Mouse (Mus musculus) G1E (cell line): ENCODE data around the gene Dhx34. TPM values are rescaled to one million over a fixed set of nuclear protein-coding genes. Genes with fewer than 3 reads are reported as not detected.

Experiments used
- ATAC-seq: 2 replicates; pipeline ENCODE4 v1.8.0; 2016; ENCODE audit warnings: mild to moderate bottlenecking; ENCODE audit not compliant: insufficient number of reproducible peaks, poor library complexity, low FRiP score, severe bottlenecking; ENCODE audit errors: extremely low read depth
- DNase-seq: peaks from one replicate; pipeline ENCODE4 v3.0.0; 2012; ENCODE audit warnings: low spot score
- H3K27me3 ChIP-seq: 2 replicates; pipeline ENCODE4 v1.6.1; 2012; ENCODE audit warnings: mild to moderate bottlenecking, low read length, inconsistent platforms; ENCODE audit not compliant: insufficient read depth
- H3K36me3 ChIP-seq: replicated peaks from 2 replicates; pipeline ENCODE3; 2012; ENCODE audit warnings: mild to moderate bottlenecking, inconsistent platforms
- H3K4me1 ChIP-seq: 2 replicates; pipeline ENCODE4 v1.6.1; 2012; ENCODE audit warnings: low read depth, low read length, inconsistent platforms, mixed read lengths; ENCODE audit not compliant: insufficient read depth
- H3K4me3 ChIP-seq: 2 replicates; pipeline ENCODE4 v1.5.1; 2012; ENCODE audit warnings: low read depth, mild to moderate bottlenecking, inconsistent platforms, low read length, moderate library complexity, mixed read lengths
- H3K9me3 ChIP-seq: replicated peaks from 2 replicates; pipeline ENCODE4 v1.6.1; 2012; ENCODE audit warnings: inconsistent platforms
- CTCF ChIP-seq: IDR thresholded peaks from 2 replicates; pipeline ENCODE4 v1.5.1; 2012; ENCODE audit warnings: low read depth, low read length, inconsistent platforms, mixed read lengths
- GATA1 ChIP-seq: IDR thresholded peaks from 2 replicates; pipeline ENCODE4 v1.6.1; 2012; ENCODE audit warnings: borderline replicate concordance, low read length, inconsistent platforms, mixed read lengths
- GATA2 ChIP-seq: IDR thresholded peaks from 2 replicates; pipeline ENCODE4 v1.6.1; 2012; ENCODE audit warnings: low read depth, low read length, inconsistent platforms, borderline replicate concordance
- POLR2AphosphoS5 ChIP-seq: IDR thresholded peaks from 2 replicates; pipeline ENCODE4 v1.6.1; 2012; ENCODE audit warnings: low read depth, low read length, inconsistent platforms; ENCODE audit not compliant: insufficient replicate concordance
- TAL1 ChIP-seq: conservative IDR thresholded peaks from 2 replicates; pipeline ENCODE4 v1.6.1; 2012; ENCODE audit warnings: low read depth, low read length, inconsistent platforms, mixed read lengths
- polyA plus RNA-seq: library from polyadenylated mRNA; stranded (reverse); fragments of >175 nt; gene quantifications from 2 replicates; pipeline ENCODE4 v1.2.3, GENCODE M21; 2012
- total RNA-seq, 2 experiments: library from RNA; stranded (forward) in 1 of 2; stranded (reverse) in 1 of 2; fragments of 200-1000 nt in 1 of 2; fragments of >200 nt in 1 of 2; fragmentation: Nextera tagmentation in 1 of 2; gene quantifications; 2 replicates each; pipeline ENCODE4 v1.2.3; 2014 to 2017

The Dhx34 gene
- total and polyA plus RNA-seq, 3 experiments, result 6.9 to 25.1 (median 9.6) TPM

GRCm38 (mm10) chr7:16149241-16149640, 72.6 kb downstream of the Dhx34 start:
- peaks cover 7% of the 10 kb centered on the region; the same call in 1 of the 2 replicates for H3K4me1 ChIP-seq
- ATAC-seq (no peak), DNase-seq (peak; percentile 36)
- no peak overlapping the region for H3K4me3 ChIP-seq
- peaks cover 8% of the 10 kb centered on the region; the same call in 1 of the 2 replicates for H3K27me3 ChIP-seq
- TF ChIP-seq TAL1 (no peak), POLR2AphosphoS5 (no peak)
- H3K36me3 ChIP-seq, result no peaks in the 10 kb centered on the region
- H3K9me3 ChIP-seq, result no peaks in the 10 kb centered on the region

GRCm38 (mm10) chr7:16147643-16148042, 74.2 kb downstream of the Dhx34 start:
- DNase-seq (peak; percentile 39), ATAC-seq (no peak)
- peaks cover 7% of the 10 kb centered on the region; the same call in 1 of the 2 replicates for H3K4me1 ChIP-seq
- H3K36me3 ChIP-seq, result no peaks in the 10 kb centered on the region
- peaks cover 8% of the 10 kb centered on the region; the same call in 1 of the 2 replicates for H3K27me3 ChIP-seq
- no peaks in the 10 kb centered on the region for H3K9me3 ChIP-seq
- no peak overlapping the region for H3K4me3 ChIP-seq
- no peak for TF ChIP-seq GATA2
- no peak for TF ChIP-seq POLR2AphosphoS5
- TF ChIP-seq CTCF, result no peak
- no peak for TF ChIP-seq TAL1
- TF ChIP-seq GATA1, result no peak

Other genes with a start within 250 kb of the Dhx34 start
- gene Bicra, start 174.1 kb downstream of the Dhx34 start, total RNA-seq (2014; fragmentation: Nextera tagmentation), result 52.1 and 57.0 TPM in 2 replicates
- gene Bicra, start 174.1 kb downstream of the Dhx34 start, total RNA-seq (2017), result 1.0 and 1.1 TPM in 2 replicates
- gene Bicra, start 174.1 kb downstream of the Dhx34 start, polyA plus RNA-seq, result 52.1 and 58.9 TPM in 2 replicates
- gene Zfp541, start 160.2 kb downstream of the Dhx34 start, total RNA-seq (2014; fragmentation: Nextera tagmentation), result not detected in 2 replicates
- under 0.01 TPM in 1 of 2 replicates, not detected in the other for gene Zfp541, start 160.2 kb downstream of the Dhx34 start, total RNA-seq (2017)
- not detected in 2 replicates for gene Zfp541, start 160.2 kb downstream of the Dhx34 start, polyA plus RNA-seq
- gene Napa, start 123.6 kb downstream of the Dhx34 start, total RNA-seq (2014; fragmentation: Nextera tagmentation), result 116 and 156 TPM in 2 replicates
- 73.6 and 86.9 TPM in 2 replicates for gene Napa, start 123.6 kb downstream of the Dhx34 start, total RNA-seq (2017)
- gene Napa, start 123.6 kb downstream of the Dhx34 start, polyA plus RNA-seq, result 137 and 159 TPM in 2 replicates
- gene Kptn, start 102.1 kb downstream of the Dhx34 start, total RNA-seq (2014; fragmentation: Nextera tagmentation), result 8.8 and 12.6 TPM in 2 replicates
- 15.0 and 18.7 TPM in 2 replicates for gene Kptn, start 102.1 kb downstream of the Dhx34 start, total RNA-seq (2017)
- 24.5 and 29.4 TPM in 2 replicates for gene Kptn, start 102.1 kb downstream of the Dhx34 start, polyA plus RNA-seq
- 0.15 and 0.23 TPM in 2 replicates for gene Slc8a2, start 92.2 kb downstream of the Dhx34 start, total RNA-seq (2014; fragmentation: Nextera tagmentation)
- gene Slc8a2, start 92.2 kb downstream of the Dhx34 start, total RNA-seq (2017), result under 0.01 and 0.05 TPM in 2 replicates
- gene Slc8a2, start 92.2 kb downstream of the Dhx34 start, polyA plus RNA-seq, result 0.03 TPM in 1 of 2 replicates, not detected in the other
- 0.60 and 3.6 TPM in 2 replicates for gene Meis3, start 46.9 kb downstream of the Dhx34 start, total RNA-seq (2014; fragmentation: Nextera tagmentation)
- gene Meis3, start 46.9 kb downstream of the Dhx34 start, total RNA-seq (2017), result 1.9 and 2.2 TPM in 2 replicates
- gene Meis3, start 46.9 kb downstream of the Dhx34 start, polyA plus RNA-seq, result 1.8 and 2.6 TPM in 2 replicates
- 0.23 and 0.63 TPM in 2 replicates for gene C5ar2, start 22.1 kb upstream of the Dhx34 start, total RNA-seq (2014; fragmentation: Nextera tagmentation)
- gene C5ar2, start 22.1 kb upstream of the Dhx34 start, total RNA-seq (2017), result 0.12 and 0.27 TPM in 2 replicates
- gene C5ar2, start 22.1 kb upstream of the Dhx34 start, polyA plus RNA-seq, result 0.02 TPM in 2 replicates
- gene C5ar1, start 37.5 kb upstream of the Dhx34 start, total RNA-seq (2014; fragmentation: Nextera tagmentation), result not detected in 2 replicates
- 0.16 and 0.64 TPM in 2 replicates for gene C5ar1, start 37.5 kb upstream of the Dhx34 start, total RNA-seq (2017)
- gene C5ar1, start 37.5 kb upstream of the Dhx34 start, polyA plus RNA-seq, result not detected in 2 replicates
- 3.5 and 4.1 TPM in 2 replicates for gene Inafm1, start 51.6 kb upstream of the Dhx34 start, total RNA-seq (2014; fragmentation: Nextera tagmentation)
- gene Inafm1, start 51.6 kb upstream of the Dhx34 start, total RNA-seq (2017), result 18.8 and 23.1 TPM in 2 replicates
- 92.0 and 140 TPM in 2 replicates for gene Inafm1, start 51.6 kb upstream of the Dhx34 start, polyA plus RNA-seq
- 8.1 and 16.6 TPM in 2 replicates for gene Ccdc9, start 64.8 kb upstream of the Dhx34 start, total RNA-seq (2014; fragmentation: Nextera tagmentation)
- 58.0 and 66.0 TPM in 2 replicates for gene Ccdc9, start 64.8 kb upstream of the Dhx34 start, total RNA-seq (2017)
- gene Ccdc9, start 64.8 kb upstream of the Dhx34 start, polyA plus RNA-seq, result 133 and 136 TPM in 2 replicates
- 10.2 and 15.8 TPM in 2 replicates for gene Bbc3, start 86.4 kb upstream of the Dhx34 start, total RNA-seq (2014; fragmentation: Nextera tagmentation)
- 9.0 and 16.3 TPM in 2 replicates for gene Bbc3, start 86.4 kb upstream of the Dhx34 start, total RNA-seq (2017)
- gene Bbc3, start 86.4 kb upstream of the Dhx34 start, polyA plus RNA-seq, result 209 and 355 TPM in 2 replicates
- 105 TPM in 2 replicates for gene Sae1, start 165.8 kb upstream of the Dhx34 start, total RNA-seq (2014; fragmentation: Nextera tagmentation)
- 319 and 383 TPM in 2 replicates for gene Sae1, start 165.8 kb upstream of the Dhx34 start, total RNA-seq (2017)
- gene Sae1, start 165.8 kb upstream of the Dhx34 start, polyA plus RNA-seq, result 49.5 and 52.0 TPM in 2 replicates
- gene Zc3h4, start 178.9 kb upstream of the Dhx34 start, total RNA-seq (2014; fragmentation: Nextera tagmentation), result 62.2 and 64.4 TPM in 2 replicates
- 18.6 and 23.7 TPM in 2 replicates for gene Zc3h4, start 178.9 kb upstream of the Dhx34 start, total RNA-seq (2017)
- 179 and 193 TPM in 2 replicates for gene Zc3h4, start 178.9 kb upstream of the Dhx34 start, polyA plus RNA-seq
- gene Tmem160, start 230.7 kb upstream of the Dhx34 start, total RNA-seq (2014; fragmentation: Nextera tagmentation), result 21.6 and 22.7 TPM in 2 replicates
- gene Tmem160, start 230.7 kb upstream of the Dhx34 start, total RNA-seq (2017), result 23.9 and 35.0 TPM in 2 replicates
- 166 and 224 TPM in 2 replicates for gene Tmem160, start 230.7 kb upstream of the Dhx34 start, polyA plus RNA-seq